Mouse (Mus musculus) colon, adult 2 months (tissue): ENCODE data around the gene Filip1. TPM values are rescaled to one million over a fixed set of nuclear protein-coding genes. Genes with fewer than 3 reads are reported as not detected.

Source experiments
- polyA plus RNA-seq: library from polyadenylated mRNA; depleted of rRNA; stranded (reverse); fragments of >200 nt; gene quantifications from 2 replicates; pipeline ENCODE4 v1.2.3, GENCODE M21; 2012; rRNA removed

Gene Filip1
- polyA plus RNA-seq, result 2.8 and 3.2 TPM in 2 replicates

GRCm38 (mm10) chr9:80012751-80013150, at the start of gene Filip1:
Gene Filip1, minus strand, starts transcription at chr9:80012851.

GRCm38 (mm10) chr9:79792841-79793835, 219.5 kb downstream of the Filip1 start, which contains the start of gene Tmem30a:
Gene Tmem30a, minus strand, starts transcription at chr9:79793507.

Other genes starting within 250 kb of the Filip1 start
- gene Tmem30a, start 219.3 kb downstream of the Filip1 start, polyA plus RNA-seq, result 46.5 and 53.1 TPM in 2 replicates
- 24.9 and 25.8 TPM in 2 replicates for gene Senp6, start 54.1 kb upstream of the Filip1 start, polyA plus RNA-seq
- gene Myo6, start 152.2 kb upstream of the Filip1 start, polyA plus RNA-seq, result 40.1 and 46.4 TPM in 2 replicates